Mouse (Mus musculus): ENCODE data around the gene Chil1. TPM values are rescaled to one million over a fixed set of nuclear protein-coding genes. Genes with fewer than 3 reads are reported as not detected.

Gene Chil1
- 1.1 and 2.0 TPM in 2 replicates for polyA plus RNA-seq (2014; fragmentation: Nextera tagmentation; extraction: Ambion mirVana)

DNA sequence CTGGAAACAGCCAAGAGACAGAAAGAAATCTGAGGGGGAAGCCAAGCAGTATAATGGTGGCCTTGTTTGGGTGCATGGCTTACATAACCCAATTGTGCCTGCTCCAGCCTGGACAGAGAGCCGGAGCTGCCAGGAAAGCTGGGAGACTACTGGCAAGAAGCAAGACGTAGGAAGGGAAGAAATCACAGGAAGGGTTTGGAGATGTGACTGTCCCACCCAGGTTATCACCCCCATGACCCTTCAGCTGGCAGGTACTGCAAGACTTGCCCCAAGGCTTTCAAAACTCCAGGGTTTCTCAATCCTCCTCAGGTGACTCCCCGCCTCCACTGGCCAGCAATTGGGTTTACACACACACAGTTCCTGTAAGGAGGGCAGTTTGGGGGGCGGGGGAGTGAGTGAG lies at the start of gene Chil1:
Chil1 (plus strand) TSS at position 152 of the 400 bp plus-strand sequence.
- Histone ChIP-seq H3K4me2 (replicated peaks; ENCODE audit: low read depth, low read length) (no peak within 1 kb of the TSS), H3K36me3 (ENCODE audit: control insufficient read depth, insufficient read depth, low read length) (no peaks in the 10 kb centered on the region)

DNA sequence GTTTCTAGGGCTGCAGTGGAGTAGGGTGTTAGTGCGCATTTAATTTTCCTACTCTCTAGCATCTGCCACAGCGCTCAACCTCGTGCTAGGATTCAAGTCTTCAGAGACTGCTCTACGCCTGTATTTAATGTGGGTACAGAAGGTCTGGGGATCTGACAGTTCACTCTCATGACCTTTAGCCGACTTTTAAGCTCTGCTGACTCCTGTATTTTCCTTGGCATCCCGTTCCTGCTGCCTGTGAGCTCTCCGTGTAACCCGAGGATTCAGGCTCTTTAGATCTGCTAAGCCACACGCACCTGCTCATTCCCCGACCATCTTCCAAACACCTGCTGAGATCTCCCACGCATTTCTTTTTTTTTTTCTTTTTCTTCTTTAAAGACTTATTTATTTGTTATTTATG lies 48.7 kb upstream of the Chil1 start:
- ATAC-seq (ENCODE audit: low FRiP score) (no peak), DNase-seq (ENCODE audit: low spot score) (no peak)
- Histone ChIP-seq H3K4me1 (replicated peaks; ENCODE audit: control insufficient read depth, insufficient read depth, low read length) (no peaks in the 10 kb centered on the region), H3K36me3 (ENCODE audit: control insufficient read depth, insufficient read depth, low read length) (no peaks in the 10 kb centered on the region), H3K27ac (ENCODE audit: low read depth, low read length) (no peak overlapping the region), H3K9me3 (ENCODE audit: control insufficient read depth, low read length) (no peaks in the 10 kb centered on the region), H3K27me3 (ENCODE audit: control insufficient read depth, insufficient read depth, low read length) (no peaks in the 10 kb centered on the region), H3K4me3 (ENCODE audit: low read depth, low read length) (no peak overlapping the region), H3K4me2 (replicated peaks; ENCODE audit: low read depth, low read length) (no peak overlapping the region), H3K9ac (ENCODE audit: low read depth, low read length) (no peak overlapping the region)
- WGBS = 61% methylated on average over 11 of the region's 11 CpGs

More for the DNA sequence above, at the start of gene Chil1:
- Histone ChIP-seq H3K27ac (ENCODE audit: low read depth, low read length) (no peak within 1 kb of the TSS), H3K4me3 (ENCODE audit: low read depth, low read length) (no peak within 1 kb of the TSS), H3K27me3 (ENCODE audit: control insufficient read depth, insufficient read depth, low read length) (no peaks in the 10 kb centered on the region), H3K9me3 (ENCODE audit: control insufficient read depth, low read length) (no peaks in the 10 kb centered on the region), H3K9ac (ENCODE audit: low read depth, low read length) (no peak within 1 kb of the TSS), H3K4me1 (replicated peaks; ENCODE audit: control insufficient read depth, insufficient read depth, low read length) (no peaks in the 10 kb centered on the region)
- 59% methylated on average over 4 of the region's 4 CpGs for WGBS
- DNase-seq (ENCODE audit: low spot score) = no peak
- ATAC-seq (ENCODE audit: low FRiP score) = no peak

DNA sequence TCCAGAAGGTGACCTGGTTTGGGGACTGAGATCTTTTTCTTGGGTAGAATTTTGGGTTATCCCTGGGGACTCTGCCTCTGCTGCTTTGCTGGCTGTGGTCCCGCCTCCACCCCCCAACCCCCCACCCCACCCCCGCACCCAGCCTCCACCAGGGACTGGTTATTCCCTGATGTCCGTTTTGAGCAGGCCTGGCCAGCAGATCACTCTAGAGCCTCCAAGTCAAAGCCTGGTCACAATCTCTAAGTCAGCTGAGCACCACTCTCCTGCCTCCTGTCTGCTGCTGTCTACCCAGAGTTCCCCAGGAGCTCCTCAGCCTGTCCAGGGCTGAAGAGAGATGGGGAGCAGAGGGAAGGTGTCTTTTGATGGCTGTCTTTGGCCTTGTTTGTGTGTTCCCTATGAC lies 45.6 kb upstream of the Chil1 start:
- Histone ChIP-seq H3K36me3 (ENCODE audit: control insufficient read depth, insufficient read depth, low read length) (no peaks in the 10 kb centered on the region), H3K9me3 (ENCODE audit: control insufficient read depth, low read length) (no peaks in the 10 kb centered on the region), H3K27ac (ENCODE audit: low read depth, low read length) (no peak overlapping the region), H3K27me3 (ENCODE audit: control insufficient read depth, insufficient read depth, low read length) (no peaks in the 10 kb centered on the region), H3K4me2 (replicated peaks; ENCODE audit: low read depth, low read length) (no peak overlapping the region), H3K4me1 (replicated peaks; ENCODE audit: control insufficient read depth, insufficient read depth, low read length) (no peaks in the 10 kb centered on the region), H3K4me3 (ENCODE audit: low read depth, low read length) (no peak overlapping the region), H3K9ac (ENCODE audit: low read depth, low read length) (no peak overlapping the region)
- 72% methylated on average over 3 of the region's 3 CpGs for WGBS
- ATAC-seq (ENCODE audit: low FRiP score) = no peak
- no peak for DNase-seq (ENCODE audit: low spot score)

- 81% methylated on average over 9 of the region's 9 CpGs for WGBS
- no peak for ATAC-seq (ENCODE audit: low FRiP score)
- Histone ChIP-seq H3K4me3 (ENCODE audit: low read depth, low read length) (no peak overlapping the region), H3K4me1 (replicated peaks; ENCODE audit: control insufficient read depth, insufficient read depth, low read length) (no peaks in the 10 kb centered on the region; the same call in 1 of the 2 replicates), H3K36me3 (ENCODE audit: control insufficient read depth, insufficient read depth, low read length) (no peaks in the 10 kb centered on the region), H3K27me3 (ENCODE audit: control insufficient read depth, insufficient read depth, low read length) (no peaks in the 10 kb centered on the region), H3K4me2 (replicated peaks; ENCODE audit: low read depth, low read length) (no peak overlapping the region), H3K9me3 (ENCODE audit: control insufficient read depth, low read length) (no peaks in the 10 kb centered on the region), H3K27ac (ENCODE audit: low read depth, low read length) (no peak overlapping the region), H3K9ac (ENCODE audit: low read depth, low read length) (no peak overlapping the region)
- DNase-seq (ENCODE audit: low spot score) = no peak
These were observed 43.6 kb upstream of the Chil1 start for GRCm38 (mm10) chr1:134138424-134138823.

GRCm38 (mm10) chr1:134142363-134142794 lies 39.6 kb upstream of the Chil1 start:
- DNase-seq (ENCODE audit: low spot score) = peak; percentile 33
- no peak overlapping the region; the same call in 1 of the 2 replicates for H3K27ac ChIP-seq (ENCODE audit: low read depth, low read length)

DNA sequence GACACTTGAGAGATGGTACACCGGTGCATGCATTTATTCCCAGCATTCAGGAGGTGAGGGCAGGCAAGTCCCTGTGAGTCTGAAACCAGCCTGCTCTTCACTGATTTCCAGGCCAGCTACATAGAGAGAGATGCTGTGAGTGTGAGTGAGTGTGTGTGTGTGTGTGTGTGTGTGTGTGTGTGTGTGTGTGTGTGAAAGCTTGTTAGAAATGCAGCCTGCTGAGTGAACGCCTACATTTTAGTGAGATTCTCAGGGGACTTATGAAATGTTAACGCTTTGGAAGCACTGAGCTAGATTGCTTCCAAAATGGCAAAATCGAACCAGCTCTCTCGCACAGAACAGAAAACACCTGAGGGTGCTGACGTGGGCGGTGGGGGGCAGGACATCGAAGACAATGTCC lies 35.9 kb upstream of the Chil1 start:
- no peaks in the 10 kb centered on the region for H3K36me3 ChIP-seq (ENCODE audit: control insufficient read depth, insufficient read depth, low read length)
- no peak overlapping the region for H3K27ac ChIP-seq (ENCODE audit: low read depth, low read length)
- no peaks in the 10 kb centered on the region for H3K27me3 ChIP-seq (ENCODE audit: control insufficient read depth, insufficient read depth, low read length)
- H3K9ac ChIP-seq (ENCODE audit: low read depth, low read length) = no peak overlapping the region
- no peak for DNase-seq (ENCODE audit: low spot score)
- H3K4me3 ChIP-seq (ENCODE audit: low read depth, low read length) = no peak overlapping the region
- ATAC-seq (ENCODE audit: low FRiP score) = no peak
- no peak overlapping the region for H3K4me2 ChIP-seq (replicated peaks; ENCODE audit: low read depth, low read length)
- no peaks in the 10 kb centered on the region for H3K9me3 ChIP-seq (ENCODE audit: control insufficient read depth, low read length)
- 92% methylated on average over 8 of the region's 8 CpGs for WGBS
- no peaks in the 10 kb centered on the region; the same call in 1 of the 2 replicates for H3K4me1 ChIP-seq (replicated peaks; ENCODE audit: control insufficient read depth, insufficient read depth, low read length)

More at GRCm38 (mm10) chr1:134142363-134142794, 39.6 kb upstream of the Chil1 start:
- WGBS = 35% methylated on average over 4 of the region's 4 CpGs
- no peaks in the 10 kb centered on the region for H3K27me3 ChIP-seq (ENCODE audit: control insufficient read depth, insufficient read depth, low read length)
- H3K9me3 ChIP-seq (ENCODE audit: control insufficient read depth, low read length) = no peaks in the 10 kb centered on the region
- H3K4me3 ChIP-seq (ENCODE audit: low read depth, low read length) = no peak overlapping the region
- H3K36me3 ChIP-seq (ENCODE audit: control insufficient read depth, insufficient read depth, low read length) = no peaks in the 10 kb centered on the region
- ATAC-seq (ENCODE audit: low FRiP score) = peak; percentile 77
- H3K9ac ChIP-seq (ENCODE audit: low read depth, low read length) = no peak overlapping the region
- no peak overlapping the region for H3K4me2 ChIP-seq (replicated peaks; ENCODE audit: low read depth, low read length)
- no peaks in the 10 kb centered on the region; the same call in 1 of the 2 replicates for H3K4me1 ChIP-seq (replicated peaks; ENCODE audit: control insufficient read depth, insufficient read depth, low read length)

DNA sequence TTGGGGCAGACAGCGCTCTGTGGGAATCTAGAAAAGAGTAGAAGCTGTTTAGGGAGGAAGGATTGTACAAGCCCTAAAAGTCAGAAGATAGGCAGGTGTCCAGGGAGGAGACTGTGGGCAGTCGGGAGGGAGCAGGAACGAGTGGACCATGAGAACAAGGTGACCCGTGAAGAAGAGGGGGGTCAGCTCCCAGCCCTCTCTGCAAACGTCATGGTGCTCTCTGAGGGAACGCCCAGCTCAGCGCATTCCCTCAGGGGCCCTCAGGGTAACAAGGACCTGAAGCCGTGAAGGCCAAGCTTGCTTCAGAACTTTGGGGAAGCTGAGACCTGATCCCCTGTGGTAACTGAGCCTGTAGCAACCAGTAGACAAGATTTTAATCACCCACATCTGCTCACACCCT lies 31.9 kb upstream of the Chil1 start:
- Histone ChIP-seq H3K27ac (ENCODE audit: low read depth, low read length) (no peak overlapping the region), H3K36me3 (ENCODE audit: control insufficient read depth, insufficient read depth, low read length) (no peaks in the 10 kb centered on the region), H3K9ac (ENCODE audit: low read depth, low read length) (no peak overlapping the region), H3K4me1 (replicated peaks; ENCODE audit: control insufficient read depth, insufficient read depth, low read length) (no peaks in the 10 kb centered on the region), H3K4me2 (replicated peaks; ENCODE audit: low read depth, low read length) (no peak overlapping the region), H3K27me3 (ENCODE audit: control insufficient read depth, insufficient read depth, low read length) (no peaks in the 10 kb centered on the region), H3K4me3 (ENCODE audit: low read depth, low read length) (no peak overlapping the region), H3K9me3 (ENCODE audit: control insufficient read depth, low read length) (no peaks in the 10 kb centered on the region)
- ATAC-seq (ENCODE audit: low FRiP score) (no peak), DNase-seq (ENCODE audit: low spot score) (no peak)
- 78% methylated on average over 8 of the region's 8 CpGs for WGBS

GRCm38 (mm10) chr1:134150745-134151144 lies 31.2 kb upstream of the Chil1 start:
- Histone ChIP-seq H3K36me3 (ENCODE audit: control insufficient read depth, insufficient read depth, low read length) (no peaks in the 10 kb centered on the region), H3K27ac (ENCODE audit: low read depth, low read length) (no peak overlapping the region), H3K4me1 (replicated peaks; ENCODE audit: control insufficient read depth, insufficient read depth, low read length) (no peaks in the 10 kb centered on the region), H3K4me3 (ENCODE audit: low read depth, low read length) (no peak overlapping the region), H3K9ac (ENCODE audit: low read depth, low read length) (no peak overlapping the region), H3K9me3 (ENCODE audit: control insufficient read depth, low read length) (no peaks in the 10 kb centered on the region), H3K4me2 (replicated peaks; ENCODE audit: low read depth, low read length) (no peak overlapping the region), H3K27me3 (ENCODE audit: control insufficient read depth, insufficient read depth, low read length) (no peaks in the 10 kb centered on the region)
- ATAC-seq (ENCODE audit: low FRiP score) (no peak), DNase-seq (ENCODE audit: low spot score) (no peak)
- 92% methylated on average over 9 of the region's 9 CpGs for WGBS

GRCm38 (mm10) chr1:134151655-134152412 lies 30.1 kb upstream of the Chil1 start:
- Histone ChIP-seq H3K9me3 (ENCODE audit: control insufficient read depth, low read length) (no peaks in the 10 kb centered on the region), H3K9ac (ENCODE audit: low read depth, low read length) (no peak overlapping the region), H3K36me3 (ENCODE audit: control insufficient read depth, insufficient read depth, low read length) (no peaks in the 10 kb centered on the region), H3K4me2 (replicated peaks; ENCODE audit: low read depth, low read length) (no peak overlapping the region), H3K27me3 (ENCODE audit: control insufficient read depth, insufficient read depth, low read length) (no peaks in the 10 kb centered on the region), H3K27ac (ENCODE audit: low read depth, low read length) (no peak overlapping the region), H3K4me3 (ENCODE audit: low read depth, low read length) (no peak overlapping the region), H3K4me1 (replicated peaks; ENCODE audit: control insufficient read depth, insufficient read depth, low read length) (no peaks in the 10 kb centered on the region)
- DNase-seq (ENCODE audit: low spot score) = peak; percentile 94
- 38% methylated on average over 13 of the region's 13 CpGs for WGBS
- peak; percentile 69 for ATAC-seq (ENCODE audit: low FRiP score)
